Mouse (Mus musculus) cerebellum, adult (tissue): ENCODE results near the gene Klf13.

Experiments
- ATAC-seq: cut with Nextera tagmentation; 2 replicates; pipeline ENCODE4 v1.9.2; 2017; ENCODE audit warnings: mild to moderate bottlenecking, moderate library complexity, mixed read lengths; ENCODE audit not compliant: insufficient number of reproducible peaks, low FRiP score, low TSS enrichment

Klf13 gene

GRCm38 (mm10) chr7:63927121-63927520 is 11.6 kb downstream of the Klf13 start:
- ATAC-seq: no peak

GRCm38 (mm10) chr7:63926492-63926891 is 12.2 kb downstream of the Klf13 start:
- ATAC-seq: peak; percentile 60; the same call in 1 of the 2 replicates

DNA sequence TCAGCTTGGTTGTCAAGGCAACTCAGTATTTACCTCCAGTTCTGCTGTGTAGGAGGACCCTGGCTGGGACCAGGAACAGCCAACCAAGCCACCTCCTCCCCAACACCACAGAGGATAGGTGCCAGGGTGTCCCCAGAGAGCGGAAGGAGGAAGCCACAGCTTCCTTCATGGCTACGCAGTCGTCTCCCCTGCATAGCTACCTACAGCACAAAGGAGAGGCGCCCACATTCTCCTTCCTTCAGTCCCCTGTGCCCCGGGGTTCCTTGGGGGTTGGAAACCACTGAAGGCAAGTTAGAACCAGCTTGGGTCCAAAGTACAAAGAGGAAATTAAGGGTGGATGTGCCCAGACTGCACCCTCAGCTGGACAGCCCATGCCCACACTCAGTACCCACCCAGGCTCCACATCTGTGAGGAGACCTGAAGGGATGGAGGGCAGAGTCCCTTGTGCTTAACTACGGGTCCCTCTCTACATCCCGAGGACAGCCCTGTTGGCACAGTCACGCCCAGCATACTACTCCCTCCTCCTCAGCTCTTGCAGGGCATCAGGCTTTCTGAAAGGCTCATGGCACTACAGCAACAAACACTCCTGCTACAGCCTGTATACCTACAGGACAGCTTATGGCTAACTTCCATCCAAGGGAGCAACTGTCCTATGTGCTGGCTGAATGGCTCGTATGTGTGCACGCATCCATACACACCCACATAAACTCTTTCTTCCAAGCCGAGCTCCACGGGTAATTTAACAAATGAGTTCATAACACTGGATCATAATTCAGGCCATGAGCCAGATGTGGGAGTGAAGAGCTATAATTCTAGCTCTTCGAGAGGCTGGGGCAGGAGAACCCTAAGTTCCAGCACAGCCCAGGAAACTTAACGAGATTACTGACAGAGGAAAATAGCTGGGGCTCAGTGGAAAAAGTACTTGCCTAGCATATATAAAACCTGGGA is 13.0 kb downstream of the Klf13 start:
- no peak for ATAC-seq

DNA sequence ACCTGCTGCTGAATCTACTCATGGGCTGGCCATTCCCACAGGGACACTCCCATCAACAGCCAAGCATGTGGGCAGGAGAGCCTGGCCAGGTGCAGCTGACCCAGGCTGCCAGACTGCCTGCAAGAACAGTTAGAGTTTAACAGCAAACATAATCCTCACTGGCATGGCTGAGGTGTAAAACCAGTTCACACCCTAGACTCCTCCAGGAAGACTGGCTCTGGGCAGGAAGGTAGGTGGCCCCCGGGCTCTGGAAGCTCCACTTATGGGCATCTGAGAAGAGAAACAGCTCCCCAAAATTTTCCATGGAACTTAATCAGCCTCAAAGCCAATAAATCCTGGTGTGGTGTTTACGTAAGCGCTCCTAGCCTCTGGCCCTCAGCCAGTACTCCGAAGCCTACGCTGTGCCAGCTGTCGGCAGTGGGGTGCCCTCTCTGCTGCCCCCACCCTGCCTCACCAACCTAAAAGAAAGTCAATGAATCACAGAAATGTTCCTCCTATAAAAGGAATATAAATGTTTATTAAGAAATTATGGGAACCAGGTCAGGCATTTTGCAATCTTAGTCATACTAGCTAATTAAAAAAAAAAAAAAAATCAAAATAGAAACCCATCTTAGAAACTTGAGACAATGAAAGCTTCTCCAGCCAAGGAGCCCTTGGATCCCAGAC is 13.8 kb downstream of the Klf13 start:
- ATAC-seq: peak; percentile 36

- no peak for ATAC-seq
Observed at GRCm38 (mm10) chr7:63924151-63924550, 14.6 kb downstream of the Klf13 start.

DNA sequence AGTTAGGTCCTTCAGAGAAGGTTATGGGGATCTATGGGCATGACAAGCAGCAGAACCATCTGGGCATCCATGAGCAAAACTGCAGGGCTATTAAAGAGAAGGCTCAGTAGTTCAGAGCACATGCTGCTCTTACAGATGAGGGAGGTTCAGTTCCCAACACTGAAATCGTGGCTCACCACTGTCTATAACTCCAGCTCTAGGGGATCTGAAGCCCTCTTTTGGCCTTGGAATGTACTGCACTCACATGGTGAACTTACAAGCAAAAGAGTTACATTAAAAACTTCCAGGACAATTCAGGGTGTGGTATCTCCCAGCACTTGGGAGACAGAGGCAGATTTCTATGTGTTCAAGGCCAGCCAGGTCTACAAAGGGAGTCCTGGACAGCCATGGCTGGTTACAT is 15.7 kb downstream of the Klf13 start:
- no peak for ATAC-seq

GRCm38 (mm10) chr7:63922571-63922970 is 16.1 kb downstream of the Klf13 start:
- ATAC-seq: no peak

- no peak for ATAC-seq
Observed at GRCm38 (mm10) chr7:63921909-63922562, 16.7 kb downstream of the Klf13 start.

DNA sequence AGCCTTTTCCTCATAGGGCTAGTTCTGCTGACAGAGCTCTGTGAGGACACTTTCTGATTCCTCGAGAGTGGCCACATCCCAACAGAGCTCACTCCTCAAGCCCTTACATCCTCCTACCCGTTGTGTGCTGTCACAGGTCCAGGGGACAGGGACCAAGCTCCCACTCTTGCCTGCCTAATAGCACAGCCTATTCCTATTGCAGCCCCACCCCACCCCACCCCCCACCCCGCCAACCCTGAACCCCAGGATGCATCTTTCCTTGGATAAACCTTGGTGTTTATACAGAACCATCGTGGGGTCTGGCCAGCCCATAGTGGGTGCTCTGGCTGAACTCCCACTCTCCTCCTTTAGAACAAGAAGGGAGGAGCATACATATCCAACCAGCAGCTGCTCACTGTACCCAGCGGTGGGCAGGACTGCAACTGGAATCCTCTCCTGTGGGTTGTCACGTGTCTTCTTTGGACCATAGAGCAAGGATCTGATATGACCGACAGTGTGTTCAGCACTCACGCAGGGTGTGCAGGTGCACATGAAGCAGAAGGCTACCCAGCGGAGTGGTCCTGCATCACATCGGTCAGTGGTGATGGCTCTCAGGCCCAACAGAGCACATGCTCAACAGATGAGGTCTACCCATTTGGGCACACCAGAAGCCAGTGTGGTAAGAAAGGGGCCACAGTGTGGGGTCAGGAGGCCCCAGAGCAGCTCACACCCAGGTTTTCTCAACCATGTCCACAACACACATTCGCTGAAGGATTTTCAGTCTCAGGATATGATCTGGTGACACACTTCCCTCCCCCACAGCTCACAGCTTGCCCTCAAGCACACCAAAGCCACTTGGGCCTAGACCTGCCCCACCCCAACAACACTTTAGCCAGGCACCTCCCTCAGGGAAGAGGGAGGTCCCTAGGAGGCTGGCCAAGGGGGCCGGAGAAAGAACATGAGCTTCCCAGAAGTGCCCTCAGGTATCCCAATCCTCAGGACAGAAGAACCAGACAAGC is 19.6 kb downstream of the Klf13 start:
- ATAC-seq: no peak

DNA sequence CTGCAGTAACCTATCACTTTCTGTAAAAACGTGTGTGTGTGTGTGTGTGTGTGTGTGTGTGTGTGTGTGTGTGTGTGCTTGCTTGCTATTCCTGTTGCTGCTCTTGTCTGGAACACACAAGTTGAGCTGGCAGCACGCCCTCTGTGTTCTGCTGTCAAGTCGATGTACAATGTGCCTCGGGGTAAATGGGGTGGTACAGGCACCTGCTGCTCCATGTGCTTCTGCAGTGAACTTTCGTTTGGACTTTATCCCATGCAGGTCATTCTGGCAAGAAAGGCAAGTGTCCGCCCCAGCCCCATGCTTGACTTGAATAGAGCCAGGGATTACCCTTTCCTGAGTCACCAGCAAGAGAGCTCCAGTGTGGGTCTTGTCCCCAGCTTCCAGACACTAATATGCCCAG is 21.0 kb downstream of the Klf13 start:
- no peak for ATAC-seq

DNA sequence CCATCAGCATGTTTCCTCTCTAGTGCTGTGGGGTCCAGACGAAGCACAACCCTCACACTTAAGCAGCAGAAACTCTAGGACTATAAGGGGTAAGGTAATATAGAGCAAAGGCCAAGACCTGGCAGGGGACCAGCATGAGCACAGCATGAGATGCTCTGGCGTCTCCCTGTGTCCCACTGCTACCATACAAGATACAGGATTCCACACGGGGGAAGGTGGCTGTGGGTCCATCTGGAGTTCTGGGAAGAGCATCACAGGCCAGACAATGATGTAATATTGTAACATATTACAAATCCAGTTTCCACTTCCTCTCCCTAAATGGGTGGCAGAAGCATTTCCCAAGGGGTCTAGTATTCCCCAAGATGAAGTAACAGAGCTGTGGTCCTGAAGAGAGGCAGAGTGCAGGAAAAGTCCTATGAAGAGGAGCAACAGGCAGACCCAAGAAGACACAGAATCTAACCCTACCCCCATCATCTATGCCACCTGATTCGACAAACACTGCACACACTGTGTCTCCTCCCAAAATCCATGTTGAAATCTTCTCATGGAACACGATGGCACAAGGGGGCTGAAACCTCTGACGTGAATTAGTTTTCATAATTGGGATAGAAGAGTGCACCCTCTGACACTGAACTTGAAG is 22.3 kb downstream of the Klf13 start, which contains the start of gene E030018B13Rik:
E030018B13Rik (plus strand) TSS at position 590 of the 640 bp plus-strand sequence.
- ATAC-seq: no peak

DNA sequence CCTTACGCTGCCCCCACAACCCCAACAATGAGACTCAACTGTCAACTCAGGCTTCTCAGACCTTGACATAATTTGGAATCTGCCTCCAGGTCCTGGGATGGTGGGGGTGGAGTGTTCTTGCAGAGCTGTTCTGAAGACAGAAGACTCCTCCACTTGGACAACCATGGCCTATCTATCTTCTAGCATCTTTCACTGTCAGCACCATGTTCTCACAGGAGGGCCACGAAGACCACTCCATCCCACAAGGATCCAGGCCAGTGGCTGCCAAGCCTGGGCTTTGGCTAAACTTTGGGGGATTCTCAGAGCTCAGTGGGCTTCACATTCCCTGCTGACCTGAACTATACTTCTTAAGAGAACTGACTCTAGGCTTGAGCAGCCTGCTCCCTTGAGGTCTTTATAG is 23.8 kb downstream of the Klf13 start:
- ATAC-seq: no peak

- ATAC-seq: no peak
Observed at GRCm38 (mm10) chr7:63913724-63914692, 24.7 kb downstream of the Klf13 start.

DNA sequence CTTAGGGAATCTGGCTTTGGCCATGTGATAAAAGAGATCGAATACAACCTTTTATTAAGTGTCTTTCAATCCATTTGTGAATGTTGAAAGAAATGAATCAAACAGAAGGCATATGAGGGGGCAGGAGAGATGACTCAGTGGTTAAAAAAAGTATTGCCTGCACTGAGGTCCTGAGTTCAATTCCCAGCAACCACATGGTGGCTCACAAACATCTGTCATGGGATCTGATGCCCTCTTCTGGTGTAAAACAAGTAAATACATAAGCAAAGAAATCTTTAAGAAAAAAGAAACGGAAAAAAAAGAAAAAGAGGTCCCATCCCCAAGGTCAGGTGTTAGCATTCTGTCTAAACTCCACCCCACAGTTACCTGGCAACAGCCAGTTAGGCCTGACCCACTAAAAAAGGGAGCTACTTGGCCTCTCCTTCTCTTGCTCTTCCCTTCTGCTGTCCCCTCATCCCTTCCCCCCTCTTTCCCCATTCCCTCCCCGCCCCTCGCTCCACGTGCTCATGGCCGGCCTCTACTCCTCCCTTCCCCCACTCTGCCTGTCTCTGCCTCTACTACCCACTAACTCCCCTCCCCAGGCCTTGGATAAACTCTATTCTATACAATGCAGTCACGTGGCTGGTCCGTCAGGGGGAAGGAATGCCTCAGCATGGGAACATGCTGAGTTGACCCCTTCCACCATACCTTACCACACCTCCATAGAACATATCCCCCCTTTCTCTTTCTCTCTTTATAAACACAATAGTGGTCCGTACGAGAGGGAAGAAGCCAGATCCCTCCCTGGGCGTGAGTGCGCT is 25.6 kb downstream of the Klf13 start:
- no peak for ATAC-seq

- no peak for ATAC-seq
Observed at GRCm38 (mm10) chr7:63912234-63912810, 26.4 kb downstream of the Klf13 start.

DNA sequence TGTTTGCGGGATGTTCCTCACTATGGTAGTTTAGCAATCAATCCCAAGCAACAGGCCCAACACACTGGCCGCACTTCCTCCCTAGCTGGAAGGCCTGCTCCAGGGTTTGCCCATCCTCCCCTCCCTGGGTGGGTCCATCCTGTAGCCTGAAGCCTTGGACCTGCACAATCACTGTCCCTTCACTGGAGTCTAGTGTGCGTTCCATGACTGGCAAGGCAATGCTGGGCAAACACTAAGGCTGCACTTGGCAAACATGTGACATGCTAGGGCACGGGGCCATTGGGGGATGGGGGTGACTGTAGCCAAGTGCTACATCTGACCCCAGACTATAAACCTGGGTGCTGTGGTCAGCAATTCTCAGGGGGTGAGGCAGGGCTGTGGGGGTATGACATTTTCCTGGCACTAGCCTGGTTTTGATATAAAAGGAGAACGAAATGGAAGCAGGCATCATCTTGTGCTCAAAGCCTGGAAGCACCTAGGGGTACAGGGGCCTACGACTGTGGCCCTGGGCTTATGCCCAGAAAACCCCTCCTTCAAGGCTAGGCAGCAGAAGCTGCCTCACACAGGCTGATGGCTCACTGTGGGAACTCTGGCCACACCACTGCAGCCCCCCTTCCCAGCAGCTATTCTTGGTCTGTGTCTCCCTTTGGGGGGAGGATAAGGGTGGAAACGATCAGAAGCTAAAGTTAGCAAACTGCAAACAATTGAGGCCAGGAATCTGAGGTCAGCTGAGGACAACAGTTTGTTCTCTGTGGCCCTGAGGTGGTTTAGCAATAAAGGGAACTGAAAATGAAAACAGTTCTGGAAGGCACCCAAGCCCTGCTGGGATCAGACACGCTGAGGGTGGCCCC is 27.1 kb downstream of the Klf13 start:
- ATAC-seq: peak; percentile 23; the same call in 1 of the 2 replicates
